Mouse (Mus musculus) urinary bladder, postnatal 10 days (tissue): Measurements from ENCODE around the gene Trpv4.
A peak's percentile ranks its signal among the peaks of the same experiment; 100 is the strongest.

Experiments used
- DNase-seq: peaks from one replicate; pipeline ENCODE4 v3.0.0; 2022; ENCODE audit warnings: low spot score

Trpv4 gene

DNA sequence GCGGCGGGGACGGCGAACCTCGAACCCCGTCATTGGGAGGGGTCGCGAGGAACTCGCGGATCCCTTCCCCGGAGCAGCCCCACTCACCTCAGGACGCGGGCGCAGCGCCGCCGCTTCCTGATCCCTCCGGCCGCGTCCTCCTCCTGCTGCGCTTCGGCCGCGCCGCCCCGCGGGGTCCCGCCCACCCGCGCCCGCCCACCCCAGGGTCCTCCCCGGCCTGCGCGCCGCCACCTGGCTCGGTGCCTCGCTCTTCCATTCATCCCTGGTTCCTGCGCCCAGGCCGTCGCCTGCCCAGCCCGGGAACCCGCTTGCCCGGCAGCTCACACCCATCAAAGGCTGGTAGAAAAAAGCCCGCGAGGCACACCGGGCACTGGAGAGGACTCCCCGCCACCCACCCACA is at the start of gene Trpv4:
Trpv4 (minus strand) TSS at position 167 of the 400 bp plus-strand sequence.
- no peak for DNase-seq

DNA sequence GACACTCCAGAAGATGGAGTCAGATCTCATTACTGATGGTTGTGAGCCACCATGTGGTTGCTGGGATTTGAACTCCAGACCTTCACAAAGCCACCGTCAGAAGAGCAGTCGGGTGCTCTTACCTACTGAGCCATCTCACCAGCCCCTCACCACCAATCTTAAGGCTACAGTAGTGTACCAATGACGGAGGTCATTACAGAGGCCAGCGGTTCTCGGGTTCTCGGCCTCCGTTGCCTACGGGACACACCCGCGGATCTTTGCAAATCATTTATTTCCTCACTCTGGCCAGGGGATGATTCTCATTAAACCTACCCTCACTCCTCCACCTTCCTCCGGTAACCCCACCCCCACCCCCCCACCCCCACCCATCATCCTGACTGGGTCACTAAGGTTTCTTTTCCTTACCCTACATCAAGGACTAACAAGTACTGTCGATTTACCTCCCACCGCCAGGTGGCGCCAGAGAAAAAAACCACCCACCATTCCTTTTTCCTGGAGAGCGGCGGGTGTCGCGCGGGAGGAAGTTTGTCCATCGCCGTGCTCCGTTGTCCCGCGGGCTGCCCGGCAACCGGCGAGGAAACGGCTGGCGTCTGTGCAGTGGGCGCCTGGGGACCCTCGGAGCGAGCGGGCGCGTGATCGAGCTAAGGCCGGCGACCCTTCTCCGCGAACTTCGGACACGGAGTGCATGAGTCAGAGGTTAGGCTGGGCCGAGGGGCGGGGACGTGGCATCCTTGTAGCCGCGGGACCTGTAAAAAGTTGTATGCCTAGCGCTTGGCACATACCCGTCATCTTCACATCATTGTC is 49.2 kb upstream of the Trpv4 start, which contains the start of gene Tchp:
Tchp (plus strand) TSS at position 496 of the 804 bp plus-strand sequence.
- DNase-seq: peak; percentile 87

DNA sequence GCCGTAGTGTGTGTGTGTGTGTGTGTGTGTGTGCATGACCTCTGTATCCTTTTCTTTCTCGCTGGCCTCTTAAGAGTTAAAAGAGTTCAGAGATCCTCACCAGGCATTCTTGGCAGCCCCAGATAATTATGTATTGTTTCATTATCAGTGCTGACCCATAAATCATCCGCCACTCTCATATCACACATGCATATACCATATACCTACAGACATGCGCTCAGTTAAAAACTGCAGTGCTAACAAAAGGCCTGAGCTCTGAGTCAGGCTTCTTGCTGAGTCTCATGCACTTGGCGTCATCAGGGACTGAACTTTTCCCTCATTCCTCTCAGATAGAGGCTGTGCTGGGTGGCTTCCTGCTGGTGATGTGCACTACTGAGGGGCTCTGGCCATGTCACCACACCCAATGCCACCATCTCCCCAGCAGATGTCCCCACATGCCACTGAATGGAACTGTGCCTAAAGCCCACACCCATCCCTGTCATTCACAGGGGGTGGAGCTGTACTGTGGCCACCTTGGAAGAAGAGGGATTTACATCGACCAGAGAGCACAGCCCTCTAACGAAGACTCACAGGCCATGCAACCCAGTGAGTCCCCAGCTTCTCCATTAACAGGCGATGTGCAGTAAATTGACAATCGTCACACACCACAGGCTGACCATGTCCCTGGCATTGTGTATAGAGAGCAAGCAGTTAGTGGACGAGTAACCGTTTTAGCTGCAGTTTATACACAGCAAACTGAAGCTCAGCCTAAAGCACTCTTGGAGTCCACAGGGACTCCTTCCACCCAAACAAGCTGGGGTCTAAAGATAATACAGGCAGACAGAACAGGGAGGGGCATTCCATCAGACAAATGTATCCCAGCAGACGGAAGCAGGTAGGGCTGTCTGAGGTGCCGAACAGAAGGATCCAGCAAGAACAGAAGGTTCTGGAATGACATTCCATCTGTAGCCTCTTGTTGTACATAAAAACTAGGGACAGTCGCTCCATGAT is 44.5 kb upstream of the Trpv4 start:
- no peak for DNase-seq

DNA sequence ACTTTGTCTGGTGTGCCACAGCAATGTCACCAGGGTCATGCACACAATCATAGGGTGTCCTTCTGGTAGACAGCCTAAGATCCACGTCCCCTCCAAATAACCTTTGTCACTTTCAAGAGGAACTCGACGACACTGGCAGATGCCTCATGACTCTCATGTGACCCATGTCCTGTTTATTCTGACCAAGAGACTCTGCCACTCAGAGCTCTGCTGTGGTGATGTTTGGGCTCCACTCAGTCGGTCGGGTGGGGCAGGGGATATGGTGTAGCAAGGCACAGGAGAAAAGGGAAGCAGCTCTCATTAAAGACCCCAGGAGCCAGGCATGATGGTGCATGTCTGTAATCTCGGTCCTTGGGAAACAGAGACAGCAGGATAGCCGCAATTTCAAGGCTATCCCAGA is 40.8 kb upstream of the Trpv4 start:
- no peak for DNase-seq

DNA sequence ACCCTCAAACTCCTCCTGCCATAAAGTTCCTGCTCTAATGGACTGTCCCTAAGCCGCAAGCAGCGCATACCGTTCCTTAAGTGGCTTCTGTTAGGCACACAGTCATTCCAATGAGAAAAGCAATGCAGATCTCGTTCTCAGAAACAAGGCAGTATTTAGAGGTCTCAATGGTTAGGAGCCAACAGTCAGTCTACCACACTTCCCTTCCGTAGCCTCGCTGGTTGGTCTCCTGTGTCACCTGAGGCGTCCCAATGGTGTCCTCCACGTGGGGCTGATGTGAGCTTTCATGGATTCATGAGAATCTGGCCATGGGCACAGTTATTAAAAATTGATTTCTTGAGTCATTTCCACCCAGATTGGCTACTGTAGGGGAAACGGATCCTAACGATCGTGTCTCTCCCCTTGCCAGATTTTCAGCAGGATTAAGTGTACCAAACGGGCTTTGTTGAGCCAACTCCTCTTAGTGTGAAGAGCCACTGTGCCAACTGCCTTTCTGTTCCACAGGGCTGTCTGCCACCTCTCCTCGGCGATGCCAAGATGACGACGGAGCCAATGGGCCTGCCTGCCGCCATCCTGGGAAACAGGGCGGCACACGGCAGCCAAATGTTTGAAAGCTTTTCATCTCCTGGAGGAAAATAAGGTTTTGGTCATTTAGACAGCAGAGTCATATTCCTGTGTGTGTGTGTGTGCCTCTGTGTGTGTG is 40.0 kb upstream of the Trpv4 start:
- DNase-seq: no peak

DNA sequence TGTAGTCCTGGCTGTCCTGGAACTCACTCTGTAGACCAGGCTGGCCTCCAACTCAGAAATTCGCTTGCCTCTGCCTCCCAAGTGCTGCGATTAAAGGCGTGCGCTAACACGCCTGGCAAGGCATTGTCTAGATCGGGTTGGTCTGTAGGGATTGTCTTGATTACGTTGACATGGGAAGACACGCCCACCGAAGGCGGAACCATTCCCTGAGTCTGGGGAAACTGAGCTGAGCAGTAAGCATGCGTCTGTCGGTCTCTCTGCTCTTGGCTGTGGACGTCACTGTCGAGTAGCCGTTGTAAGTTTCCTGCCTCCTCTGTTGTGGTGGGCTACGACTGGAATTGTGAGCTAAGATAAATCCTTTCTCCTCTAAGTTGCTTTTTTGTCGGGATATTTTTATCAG is 38.7 kb upstream of the Trpv4 start:
- DNase-seq: no peak

DNA sequence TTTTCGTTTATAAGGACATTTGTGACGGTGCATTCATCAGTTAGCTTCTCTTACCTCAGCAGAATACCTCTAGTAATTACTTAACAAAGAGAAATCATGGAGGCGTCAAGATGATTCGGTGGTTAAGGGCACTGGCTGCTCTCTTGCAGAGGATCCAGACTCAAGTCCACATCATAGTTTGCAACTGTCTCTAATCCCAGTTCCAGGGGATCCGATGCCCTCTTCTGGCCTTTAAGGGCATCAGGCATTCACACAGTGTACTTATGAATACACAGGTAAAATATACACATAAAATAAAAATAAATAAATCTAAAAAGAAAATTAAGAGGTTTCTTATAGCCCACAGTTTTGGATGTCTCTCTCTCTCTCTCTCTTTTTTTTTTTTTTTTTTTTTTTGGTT is 37.6 kb upstream of the Trpv4 start:
- DNase-seq: no peak

DNA sequence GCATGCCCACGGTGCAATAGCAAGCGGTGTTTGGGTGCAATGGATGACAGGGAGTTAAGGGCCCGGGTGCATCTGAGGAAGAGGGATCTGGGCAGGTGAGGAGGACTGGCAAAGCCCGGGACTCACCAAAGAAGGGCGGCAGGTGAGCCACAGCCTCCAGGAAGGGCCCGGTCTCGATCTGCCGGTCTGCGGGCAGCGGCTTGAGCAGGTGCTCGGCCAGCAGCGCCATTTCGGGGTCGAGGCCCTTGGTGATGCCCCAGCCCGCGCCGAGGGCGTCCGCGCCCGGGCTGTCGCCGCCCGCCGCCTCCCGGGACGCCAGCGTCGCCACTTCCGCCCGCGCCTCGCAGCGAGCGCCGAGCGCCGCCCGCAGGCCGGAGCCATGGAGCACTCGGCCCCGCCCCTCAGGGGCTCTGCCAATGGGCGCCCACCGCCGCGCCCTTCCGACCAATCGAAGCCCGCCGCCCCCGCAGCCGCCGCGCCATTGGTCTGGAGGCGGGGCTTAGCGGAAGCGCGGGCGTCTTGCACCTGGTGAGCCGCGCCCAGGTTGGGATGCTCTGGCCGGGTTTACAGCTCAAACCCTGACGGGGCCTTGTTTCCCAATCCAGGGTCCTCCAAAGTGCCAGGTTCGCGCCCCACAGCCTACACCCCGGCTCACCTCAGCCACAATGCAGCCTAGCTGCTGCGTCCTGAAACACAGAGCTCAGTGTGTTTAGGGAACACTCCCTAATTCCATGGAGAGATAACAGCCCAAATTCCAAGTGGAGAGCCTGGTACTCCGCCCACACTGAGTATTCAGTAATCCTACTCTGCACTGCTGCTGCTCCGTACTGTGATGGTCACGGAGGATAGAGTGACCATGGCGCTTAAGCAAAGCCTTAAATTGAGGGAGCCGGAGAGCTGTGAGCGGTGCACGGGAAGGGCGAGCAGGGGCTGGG is 32.7 kb upstream of the Trpv4 start, which contains the start of gene Gltp:
Gltp (minus strand) TSS at position 352 of the 935 bp plus-strand sequence.
- DNase-seq: peak; percentile 52

DNA sequence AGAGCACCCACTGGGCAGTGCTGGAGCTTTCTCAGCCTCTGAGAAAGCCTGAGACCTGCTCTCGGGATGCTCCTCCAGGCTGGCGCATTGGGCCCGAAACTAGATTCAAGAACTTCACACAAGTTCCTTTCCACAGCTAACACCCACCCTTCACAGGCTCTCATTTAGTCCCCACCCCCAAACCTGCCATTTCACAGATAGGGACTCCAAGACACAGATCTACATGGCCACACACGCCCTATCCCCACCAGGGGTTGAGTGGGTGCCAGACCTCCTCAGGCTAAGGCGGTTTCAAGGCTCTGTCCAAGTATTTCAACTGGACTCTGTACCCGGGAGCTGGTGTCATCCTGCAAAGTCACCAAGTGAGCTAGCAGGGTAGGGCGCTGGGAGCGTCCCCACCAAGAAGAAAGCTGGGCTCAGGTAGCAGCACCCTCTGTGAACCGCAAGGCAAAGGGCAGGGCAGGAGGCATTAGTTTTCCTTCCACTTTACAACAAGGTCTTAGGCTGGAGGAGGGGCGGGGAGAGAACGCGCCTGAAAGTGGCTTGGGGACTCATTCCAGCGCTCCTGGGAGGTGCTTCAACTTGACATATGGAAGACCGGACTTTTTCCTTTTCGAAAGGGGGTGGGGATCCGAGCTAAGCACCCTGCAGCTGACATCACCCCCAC is 31.6 kb upstream of the Trpv4 start:
- no peak for DNase-seq

DNA sequence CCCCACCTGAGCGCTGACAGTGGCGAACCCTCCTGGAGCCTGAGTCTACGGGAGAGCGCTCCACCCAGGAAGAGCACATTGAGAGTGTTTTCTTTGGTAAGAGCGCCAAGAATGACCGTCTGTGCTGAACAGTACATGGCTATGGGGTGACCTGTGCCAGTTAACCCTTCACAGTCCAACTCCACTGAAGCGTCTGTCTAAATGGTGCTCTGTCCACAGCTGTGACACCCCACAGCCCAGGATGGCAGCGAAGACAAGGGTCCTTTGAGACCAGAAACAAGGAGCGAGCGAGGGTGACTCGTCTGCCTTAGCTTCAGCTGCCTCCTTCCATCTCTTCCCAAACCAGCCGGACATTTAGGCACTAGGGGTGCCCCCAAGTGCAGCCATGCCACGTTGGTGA is 30.5 kb upstream of the Trpv4 start:
- DNase-seq: no peak

DNA sequence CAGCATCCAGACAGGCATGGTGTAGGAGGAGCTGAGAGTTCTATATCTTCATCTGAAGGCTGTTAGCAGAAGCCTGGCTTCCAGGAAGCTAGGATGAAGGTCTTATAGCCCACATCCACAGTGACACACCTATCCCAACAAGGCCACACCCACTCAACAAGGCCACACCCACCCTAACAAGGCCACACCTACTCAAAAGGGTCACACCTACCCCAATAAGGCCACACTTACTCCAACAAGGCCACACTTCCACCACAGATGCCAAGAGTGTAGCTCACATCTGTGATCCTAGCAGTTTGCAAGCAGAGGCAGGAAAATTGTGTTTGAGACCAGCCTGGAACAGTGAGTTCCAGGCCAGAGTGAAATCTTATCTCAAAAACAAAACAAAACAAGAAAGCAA is 29.7 kb upstream of the Trpv4 start:
- no peak for DNase-seq

DNA sequence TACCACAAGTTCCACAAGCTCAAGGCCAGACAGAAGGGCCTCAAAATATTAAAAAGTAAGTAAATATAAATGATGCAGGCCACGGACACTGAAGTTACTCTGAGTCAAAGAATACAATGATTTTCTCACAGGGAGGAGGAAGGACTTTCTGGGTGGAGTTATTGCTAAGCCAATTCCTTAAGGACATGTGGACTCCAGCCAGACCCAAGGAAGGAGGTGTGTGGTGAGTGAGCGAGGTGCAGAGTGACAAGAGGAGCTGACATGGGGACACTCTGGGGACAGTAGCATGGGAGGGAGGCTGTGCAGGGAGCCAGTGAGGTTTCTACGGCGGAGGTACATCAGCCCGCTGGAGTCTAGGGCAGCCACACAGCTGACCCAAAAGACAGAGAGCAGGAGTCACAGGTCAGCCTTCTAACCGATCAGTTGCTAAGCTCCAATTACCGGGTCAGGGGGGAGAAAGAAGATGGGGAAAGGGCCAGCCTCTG is 28.5 kb upstream of the Trpv4 start:
- no peak for DNase-seq

DNA sequence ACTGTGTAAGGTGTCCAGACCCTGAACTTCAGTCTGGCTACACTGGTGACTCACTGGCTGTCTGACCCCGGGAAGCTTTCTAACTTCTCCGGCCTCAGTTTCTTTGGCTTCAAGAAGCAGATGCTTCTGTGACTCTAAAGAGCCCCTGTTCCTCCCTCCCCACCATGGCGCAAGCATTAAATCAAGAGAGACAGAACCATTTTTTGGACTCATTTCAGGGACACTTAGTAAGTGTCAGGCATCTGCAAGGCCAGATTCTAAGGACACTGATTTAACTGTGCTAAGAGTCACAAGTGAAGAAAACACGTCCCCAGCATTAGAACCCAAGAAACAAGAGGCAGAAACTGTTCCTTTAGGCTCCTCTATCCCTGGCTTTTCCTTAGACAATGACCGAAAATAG is 27.8 kb upstream of the Trpv4 start:
- DNase-seq: no peak

DNA sequence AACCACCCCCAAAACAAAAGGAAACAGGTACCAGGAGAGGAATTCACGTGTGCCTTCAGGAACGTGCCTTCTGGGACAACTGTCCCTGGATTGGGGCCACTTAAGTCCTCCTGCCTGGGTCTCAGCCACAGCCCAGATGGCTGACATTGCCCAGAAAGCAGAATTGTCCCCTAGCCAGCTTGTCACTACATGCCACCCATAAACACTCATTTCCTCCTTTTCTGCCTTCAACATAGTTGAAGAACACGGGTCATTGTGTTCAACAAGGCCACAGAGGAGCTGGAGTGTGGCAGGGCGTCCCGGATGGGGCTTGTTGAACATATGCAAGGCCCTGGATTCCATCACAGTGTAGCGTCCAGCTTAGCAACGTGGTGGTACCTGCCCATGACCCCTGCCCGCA is 23.5 kb upstream of the Trpv4 start:
- DNase-seq: no peak

DNA sequence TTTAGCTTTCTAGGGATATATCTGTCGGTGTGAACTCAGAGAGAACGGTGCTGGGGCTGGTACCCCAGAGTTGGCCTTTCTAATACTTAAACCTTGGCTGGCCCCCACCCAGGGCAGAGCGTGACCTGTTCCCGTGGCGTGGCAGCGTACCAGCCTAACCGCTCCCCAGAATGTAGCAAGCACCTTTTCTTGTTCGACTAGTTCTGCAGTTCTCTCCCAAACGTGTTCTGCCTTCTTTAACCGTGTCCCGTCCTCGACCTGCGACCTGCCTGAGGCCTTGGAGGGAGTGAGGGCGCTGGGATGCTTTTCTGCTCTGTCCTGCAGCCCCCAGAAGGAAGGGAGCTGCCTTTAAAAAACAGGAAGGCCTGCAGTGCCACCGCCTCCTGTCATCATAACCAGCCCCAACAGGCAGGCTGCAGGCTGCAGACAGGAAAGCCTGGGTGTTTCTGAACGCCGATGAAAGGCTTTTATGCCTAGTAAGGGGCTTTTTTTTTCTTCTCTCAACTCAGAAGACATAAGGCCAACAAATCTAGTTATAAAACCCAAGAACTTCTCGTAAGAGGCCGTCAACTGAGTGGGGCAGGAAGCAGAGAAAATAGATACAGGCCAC is 22.6 kb upstream of the Trpv4 start:
- DNase-seq: no peak

DNA sequence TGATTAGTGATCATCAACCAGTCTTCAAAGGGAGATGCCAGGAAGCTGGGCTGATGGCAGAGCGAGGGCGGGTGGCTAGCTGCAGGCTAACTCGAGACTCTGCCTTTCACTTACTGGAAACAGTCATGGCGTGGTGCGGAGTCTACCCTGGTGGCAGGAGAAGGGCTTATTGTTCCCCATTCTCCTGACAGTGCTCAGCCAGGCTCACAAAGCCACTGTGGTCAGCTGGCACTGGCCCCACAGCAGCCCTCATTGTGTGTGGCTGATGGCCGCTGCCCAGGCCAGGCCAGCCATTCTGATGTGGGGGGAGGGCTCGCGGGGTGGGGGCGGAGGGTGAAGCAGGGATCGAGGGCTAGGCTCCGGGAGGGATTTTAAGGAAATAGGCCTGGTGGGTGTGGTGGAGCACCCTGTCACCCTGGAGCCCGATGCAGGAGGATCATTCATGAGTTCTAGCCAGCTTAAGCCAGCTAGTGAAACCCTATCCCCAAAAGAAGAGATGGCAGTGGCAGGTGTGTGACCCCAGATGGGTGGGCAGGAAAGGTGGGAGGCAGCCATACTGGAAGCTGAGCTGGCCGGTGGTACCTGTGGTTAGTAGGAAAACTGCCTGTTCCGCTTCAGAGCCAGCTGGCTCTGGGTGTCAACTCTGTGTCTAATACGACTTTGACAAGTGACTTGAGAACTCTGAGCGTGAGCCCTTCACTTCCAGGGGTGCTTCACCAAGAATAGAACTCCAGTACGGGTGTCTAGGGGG is 21.8 kb upstream of the Trpv4 start:
- no peak for DNase-seq

DNA sequence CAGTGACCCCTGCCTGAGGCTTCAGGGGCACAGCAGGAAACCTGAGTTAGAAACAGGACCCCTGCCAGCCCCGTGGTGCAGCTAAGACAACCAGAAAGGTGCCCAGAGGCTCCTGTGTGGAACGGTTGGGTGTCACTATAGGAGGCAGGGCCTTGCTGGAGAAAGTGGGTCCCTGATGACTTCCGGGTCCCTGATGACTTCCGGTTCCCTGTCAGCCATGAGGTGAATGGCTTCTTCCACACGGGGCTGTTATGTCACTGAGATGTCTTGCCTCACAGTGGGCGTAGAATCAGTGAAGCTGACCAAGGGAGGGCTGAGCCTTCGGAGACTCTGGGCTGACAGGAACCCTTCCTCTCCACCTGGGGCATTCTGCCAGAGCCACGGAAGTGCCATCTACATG is 16.4 kb upstream of the Trpv4 start:
- DNase-seq: no peak

DNA sequence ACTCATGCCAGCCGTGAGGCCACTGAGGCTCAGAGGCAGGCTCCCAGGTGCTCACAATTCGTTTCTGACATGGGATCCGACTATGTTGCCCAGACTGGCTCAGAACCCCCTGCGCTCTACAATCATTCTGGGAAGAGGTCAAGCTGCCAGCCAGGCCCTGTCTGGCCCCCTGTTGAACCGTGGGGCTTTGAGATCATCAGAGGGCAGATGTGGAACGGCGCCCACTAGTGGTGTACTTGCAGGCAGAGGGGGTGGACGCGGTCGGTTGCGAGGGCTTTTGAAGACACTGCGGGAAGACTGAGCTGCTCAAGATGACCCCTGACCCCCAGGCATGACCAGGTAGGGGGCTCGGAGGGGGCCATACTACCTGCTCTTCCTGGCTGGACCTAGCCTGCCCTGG is 14.9 kb upstream of the Trpv4 start:
- DNase-seq: no peak

DNA sequence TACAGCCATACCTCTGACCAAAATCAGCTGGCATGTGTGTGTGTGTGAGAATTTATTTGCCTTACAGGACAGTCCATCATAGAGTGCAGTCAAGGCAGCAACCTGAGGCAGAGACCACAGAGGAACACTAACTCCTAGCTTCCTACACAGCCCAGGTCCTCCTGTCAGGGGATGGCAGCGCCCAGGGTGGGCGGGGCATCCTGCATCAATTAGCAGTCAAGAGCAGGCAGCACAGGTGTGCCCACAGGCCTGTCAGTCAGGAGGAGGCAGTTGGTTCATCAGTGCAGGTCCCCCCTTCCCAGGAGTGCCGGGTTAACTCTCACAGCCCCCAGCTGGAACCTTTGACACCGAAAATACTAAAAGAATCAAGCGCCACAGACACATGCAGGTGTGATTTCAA is 10.8 kb upstream of the Trpv4 start:
- DNase-seq: no peak
